Mouse (Mus musculus) embryonic fibroblast, embryonic 13.5 days (primary cell): Measurements from ENCODE around the gene Gm49416.

ENCODE experiments used
- CTCF ChIP-seq: IDR thresholded peaks from 2 replicates; pipeline ENCODE4 v1.5.1; 2011; ENCODE audit warnings: mild to moderate bottlenecking, control low read depth, low read length, moderate library complexity, borderline replicate concordance; ENCODE audit not compliant: insufficient read depth
- POLR2A ChIP-seq: IDR thresholded peaks from 2 replicates; pipeline ENCODE4 v1.6.1; 2011; ENCODE audit warnings: low read depth, mild to moderate bottlenecking, control low read depth, low read length, moderate library complexity

DNA sequence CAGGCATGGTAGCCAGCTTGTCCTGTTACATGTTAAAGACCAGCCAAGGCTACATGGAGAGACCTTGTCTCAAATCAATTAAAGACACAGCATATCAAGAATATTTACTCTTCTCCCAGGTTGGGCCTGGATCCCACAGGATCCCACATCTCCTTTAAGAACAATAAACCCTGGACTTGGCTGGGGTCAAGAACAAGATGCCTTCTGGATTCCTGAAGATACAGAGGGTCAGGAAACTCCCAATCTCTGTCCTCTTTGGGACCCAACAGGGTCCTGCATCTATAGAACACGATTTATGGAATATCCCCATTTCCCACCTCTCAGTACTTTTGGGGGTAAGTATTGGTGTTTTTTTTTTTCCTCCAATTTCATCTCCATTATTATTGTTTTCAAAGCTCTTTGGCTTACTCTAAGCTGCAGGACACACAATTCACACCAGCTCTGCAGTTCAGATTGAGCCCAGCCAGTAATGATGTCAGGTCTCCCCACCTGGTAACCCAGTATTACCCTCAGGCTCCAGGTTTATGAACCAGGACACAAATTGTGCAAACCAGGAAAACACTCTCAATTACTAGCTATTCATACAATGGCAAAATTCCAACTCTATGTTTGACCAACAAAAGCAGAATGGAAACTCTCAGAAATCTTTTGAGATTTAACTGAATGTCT lies 1.7 kb upstream of the Gm49416 start:
- TF ChIP-seq CTCF (no peak), POLR2A (peak; percentile 40)
